Mouse (Mus musculus) limb, embryonic 11.5 days (tissue): ENCODE measurements at regions not wholly inside any gene's neighbourhood (a gene's known extent, or its start where the extent isn't known, plus 50 kb on each side); places are given as distances from the start of the nearest gene placed in this dataset.

Experiments
- ATAC-seq: fragments of 200-750 bp; cut with Nextera tagmentation; 2 replicates; pipeline ENCODE4 v1.8.0; 2017; ENCODE audit warnings: low read depth; ENCODE audit not compliant: insufficient number of reproducible peaks, low FRiP score, low TSS enrichment
- DNase-seq: peaks from one replicate; pipeline ENCODE4 v3.0.0-alpha.2; 2015; ENCODE audit warnings: low spot score
- H3K27ac ChIP-seq: fragments of 300-500 bp; sonication (generic); replicated peaks from 2 replicates; pipeline ENCODE4 v1.5.1; 2014; ENCODE audit warnings: low read depth, mild to moderate bottlenecking, low read length
- H3K27me3 ChIP-seq: fragments of 300-500 bp; sonication (generic); 2 replicates; pipeline ENCODE4 v1.6.1; 2014; ENCODE audit warnings: mild to moderate bottlenecking, low read length, mixed read lengths; ENCODE audit not compliant: control insufficient read depth, insufficient read depth
- H3K36me3 ChIP-seq: fragments of 300-500 bp; sonication (generic); 2 replicates; pipeline ENCODE4 v1.6.1; 2014; ENCODE audit warnings: mild to moderate bottlenecking, low read length, moderate library complexity, mixed read lengths; ENCODE audit not compliant: control insufficient read depth, insufficient read depth
- H3K4me1 ChIP-seq: fragments of 300-500 bp; sonication (generic); 2 replicates; pipeline ENCODE4 v1.6.1; 2014; ENCODE audit warnings: low read length, mixed read lengths; ENCODE audit not compliant: control insufficient read depth, insufficient read depth
- H3K4me2 ChIP-seq: fragments of 300-500 bp; sonication (generic); 2 replicates; pipeline ENCODE4 v1.6.1; 2014; ENCODE audit warnings: low read depth, mild to moderate bottlenecking, moderate library complexity; ENCODE audit not compliant: severe bottlenecking
- H3K4me3 ChIP-seq: fragments of 300-500 bp; sonication (generic); 2 replicates; pipeline ENCODE4 v1.5.1; 2014; ENCODE audit warnings: low read depth, low read length
- H3K9ac ChIP-seq: fragments of 300-500 bp; sonication (generic); 2 replicates; pipeline ENCODE4 v1.6.1; 2014; ENCODE audit warnings: mild to moderate bottlenecking, low read length
- H3K9me3 ChIP-seq: fragments of 300-500 bp; sonication (generic); 2 replicates; pipeline ENCODE4 v1.6.1; 2016; ENCODE audit warnings: low read length; ENCODE audit not compliant: control insufficient read depth
- WGBS: fragments of 180-500 bp; shearing (Covaris S2); extraction: QIAGEN DNeasy Blood & Tissue Kit; methylation state at CpG from one replicate; pipeline ENCODE4 v1.1.7; 2014; 5-methylcytosine and 5-hydroxymethylcytosine counted together

DNA sequence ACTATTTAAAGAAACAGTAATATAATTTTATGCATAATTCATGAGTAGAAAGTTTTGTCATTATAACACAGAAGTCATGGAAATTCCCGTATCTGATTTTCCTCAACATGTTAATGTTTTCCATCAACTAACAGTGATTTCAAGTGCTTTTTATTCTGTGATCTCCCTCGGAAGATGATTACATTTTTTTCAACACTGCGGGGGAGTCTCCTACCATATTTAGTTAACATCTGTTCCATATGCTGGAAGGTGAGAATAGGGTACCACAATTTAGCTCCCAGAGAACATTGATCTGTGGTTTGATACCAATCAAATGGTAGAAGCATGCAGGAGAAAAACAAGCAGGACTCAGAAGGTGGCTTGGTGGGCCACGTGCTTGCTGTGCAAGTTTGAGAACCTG is 321.1 kb upstream of the Pmfbp1 start:
- Histone ChIP-seq H3K4me1 (no peaks in the 10 kb centered on the region), H3K27ac (no peak overlapping the region), H3K27me3 (no peaks in the 10 kb centered on the region), H3K36me3 (no peaks in the 10 kb centered on the region), H3K9me3 (no peaks in the 10 kb centered on the region), H3K4me2 (no peak overlapping the region), H3K4me3 (no peak overlapping the region), H3K9ac (no peak overlapping the region)
- no peak for ATAC-seq
- no peak for DNase-seq
- 88% methylated on average over 4 of the region's 4 CpGs for WGBS

- H3K4me1 ChIP-seq = no peaks in the 10 kb centered on the region
- 0 out of 2 replicates have a peak, but pooled peaks have one; percentile 67 for ATAC-seq
- H3K27me3 ChIP-seq = no peaks in the 10 kb centered on the region
- H3K9ac ChIP-seq = no peak overlapping the region
- H3K27ac ChIP-seq = no peak overlapping the region
- no peak overlapping the region for H3K4me3 ChIP-seq
- H3K4me2 ChIP-seq = no peak overlapping the region
- peak; percentile 87 for DNase-seq
- H3K36me3 ChIP-seq = no peaks in the 10 kb centered on the region
- no peaks in the 10 kb centered on the region for H3K9me3 ChIP-seq
- 30% methylated on average over 10 of the region's 10 CpGs for WGBS
Observed at GRCm38 (mm10) chr8:109185558-109186198, 308.1 kb upstream of the Pmfbp1 start.

DNA sequence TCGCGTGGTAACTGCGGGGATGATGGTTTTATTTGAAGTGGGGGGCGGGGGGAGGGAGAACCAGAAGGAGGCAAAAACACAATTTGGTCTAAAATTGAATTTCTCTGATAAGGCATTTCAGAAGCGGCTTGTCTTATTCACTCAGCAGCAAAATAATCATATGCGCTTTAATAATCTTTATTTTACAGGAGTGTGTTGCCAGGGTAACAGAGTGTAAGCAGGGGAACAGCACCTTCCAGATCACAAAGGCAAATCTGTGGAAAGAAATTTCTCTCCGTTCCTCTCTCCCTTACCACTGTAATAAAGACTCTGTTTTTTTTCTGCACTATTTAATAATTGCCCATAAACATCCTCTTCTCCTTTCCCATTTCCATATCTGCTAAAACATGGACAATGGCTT is 306.2 kb upstream of the Pmfbp1 start:
- DNase-seq = no peak
- no peak overlapping the region for H3K4me3 ChIP-seq
- H3K9me3 ChIP-seq = no peaks in the 10 kb centered on the region
- no peaks in the 10 kb centered on the region for H3K4me1 ChIP-seq
- H3K36me3 ChIP-seq = no peaks in the 10 kb centered on the region
- H3K9ac ChIP-seq = no peak overlapping the region
- H3K27me3 ChIP-seq = no peaks in the 10 kb centered on the region
- no peak overlapping the region for H3K27ac ChIP-seq
- no peak overlapping the region for H3K4me2 ChIP-seq
- 76% methylated on average over 7 of the region's 7 CpGs for WGBS
- no peak for ATAC-seq

DNA sequence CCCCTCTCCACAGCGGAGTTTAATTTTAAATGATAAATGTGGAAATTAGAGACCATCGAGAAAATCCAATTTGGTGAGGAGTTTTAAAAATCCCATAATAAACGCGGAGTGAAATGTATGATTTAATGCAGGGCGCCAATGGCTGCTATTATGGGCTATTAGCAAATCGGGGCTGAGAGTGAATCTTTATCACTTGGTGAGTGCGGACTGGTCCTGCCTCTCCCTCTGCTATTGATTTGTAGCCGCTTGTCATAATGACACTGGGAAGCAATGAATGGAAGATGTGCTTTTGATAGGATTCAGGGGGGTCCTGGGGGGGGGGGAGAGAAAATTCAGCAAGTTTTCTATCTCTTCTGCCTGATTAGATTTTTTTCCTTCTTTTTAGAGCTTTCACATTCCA is 279.6 kb upstream of the Pmfbp1 start:
- no peak overlapping the region for H3K4me2 ChIP-seq
- WGBS = 83% methylated on average over 8 of the region's 8 CpGs

GRCm38 (mm10) chr8:109216318-109216717 is 277.5 kb upstream of the Pmfbp1 start:
- Histone ChIP-seq H3K36me3 (no peaks in the 10 kb centered on the region), H3K9me3 (no peaks in the 10 kb centered on the region), H3K27ac (peak overlapping the region; percentile 52; the same call in 1 of the 2 replicates), H3K4me2 (no peak overlapping the region), H3K9ac (no peak overlapping the region), H3K4me3 (no peak overlapping the region), H3K27me3 (no peaks in the 10 kb centered on the region), H3K4me1 (no peaks in the 10 kb centered on the region)
- no peak for DNase-seq
- WGBS = 65% methylated on average over 5 of the region's 5 CpGs
- ATAC-seq = no peak

More for the DNA sequence above, 279.6 kb upstream of the Pmfbp1 start:
- Histone ChIP-seq H3K4me1 (no peaks in the 10 kb centered on the region), H3K27me3 (no peaks in the 10 kb centered on the region), H3K9ac (no peak overlapping the region), H3K27ac (no peak overlapping the region), H3K9me3 (no peaks in the 10 kb centered on the region), H3K4me3 (no peak overlapping the region), H3K36me3 (no peaks in the 10 kb centered on the region)
- DNase-seq (no peak), ATAC-seq (no peak)

DNA sequence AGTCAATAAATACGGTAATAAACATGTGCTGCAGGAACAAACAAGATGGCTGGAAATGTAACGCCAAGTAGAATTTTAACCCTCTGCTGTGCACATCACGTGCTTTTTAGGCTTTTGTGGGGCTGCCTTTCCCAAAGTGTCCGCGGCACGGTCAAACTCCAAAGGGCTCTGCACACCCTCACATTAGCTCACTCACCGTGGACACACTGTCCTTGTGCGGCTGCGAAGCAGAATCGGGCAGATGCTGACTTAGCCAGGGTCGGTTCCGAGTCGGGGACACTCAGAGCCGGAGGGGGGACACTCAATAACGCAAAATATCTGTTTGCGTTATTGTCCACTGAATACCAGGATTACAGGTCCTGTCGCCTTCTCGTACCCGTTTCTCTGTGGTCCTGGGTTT is 276.5 kb upstream of the Pmfbp1 start:
- no peaks in the 10 kb centered on the region for H3K36me3 ChIP-seq

DNA sequence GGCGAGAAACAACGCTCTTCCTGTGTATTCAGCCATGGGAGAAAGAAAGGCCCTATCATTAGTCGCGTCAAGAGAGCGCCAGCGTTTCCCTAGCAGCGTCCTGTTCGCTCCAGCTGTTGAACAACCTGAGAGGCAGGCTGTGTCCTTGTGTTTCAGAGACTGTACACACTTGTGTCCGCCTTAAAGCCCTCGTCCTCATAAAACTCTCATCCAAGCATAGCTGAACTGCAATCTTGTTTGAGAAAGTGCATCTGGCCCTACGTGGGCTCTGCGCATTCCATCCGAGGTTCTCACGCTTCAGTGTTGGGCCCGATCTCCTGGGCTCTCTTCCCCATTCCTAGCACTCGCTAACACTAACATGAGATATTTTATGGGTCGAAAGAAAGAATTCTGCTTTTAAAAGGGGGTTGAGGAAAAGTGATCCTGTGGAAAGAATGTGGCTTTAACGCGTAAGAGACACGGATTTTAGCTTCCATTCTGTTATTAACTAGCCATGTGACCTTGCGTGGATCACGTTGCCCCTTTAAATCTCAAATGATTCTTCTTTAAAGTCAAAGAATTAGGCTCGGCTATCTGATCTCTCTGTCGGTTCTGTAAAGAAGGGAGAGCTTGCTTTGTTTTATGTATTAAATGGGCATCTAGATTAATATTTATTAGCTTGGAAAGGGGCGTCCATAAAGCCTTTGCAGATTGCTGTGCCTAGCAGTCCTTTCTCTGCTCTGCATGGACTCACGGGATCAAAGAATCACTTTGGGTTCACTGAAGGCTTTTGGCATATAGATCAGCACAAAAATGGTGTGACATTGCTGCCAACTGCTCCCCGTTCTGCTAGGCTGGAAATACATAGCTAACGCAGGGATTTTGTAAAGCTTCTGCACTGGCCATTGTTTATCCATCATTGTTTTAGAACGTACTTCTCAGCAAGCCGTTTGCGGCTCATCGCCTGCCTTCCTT is 261.3 kb upstream of the Pmfbp1 start:
- ATAC-seq (no peak), DNase-seq (no peak)
- Histone ChIP-seq H3K4me2 (no peak overlapping the region), H3K27ac (no peak overlapping the region), H3K9me3 (no peaks in the 10 kb centered on the region), H3K9ac (no peak overlapping the region), H3K27me3 (no peaks in the 10 kb centered on the region), H3K36me3 (no peaks in the 10 kb centered on the region), H3K4me1 (0 out of 2 replicates have a peak, but pooled peaks cover 3% of the 10 kb centered on the region), H3K4me3 (no peak overlapping the region)
- WGBS = 79% methylated on average over 32 of the region's 32 CpGs

More for the DNA sequence above, 276.5 kb upstream of the Pmfbp1 start:
- no peaks in the 10 kb centered on the region for H3K4me1 ChIP-seq
- no peak overlapping the region for H3K4me3 ChIP-seq
- H3K4me2 ChIP-seq = no peak overlapping the region
- 95% methylated on average over 19 of the region's 19 CpGs for WGBS
- no peaks in the 10 kb centered on the region for H3K27me3 ChIP-seq
- DNase-seq = no peak
- no peak overlapping the region for H3K9ac ChIP-seq
- ATAC-seq = no peak
- H3K27ac ChIP-seq = no peak overlapping the region
- no peaks in the 10 kb centered on the region for H3K9me3 ChIP-seq

DNA sequence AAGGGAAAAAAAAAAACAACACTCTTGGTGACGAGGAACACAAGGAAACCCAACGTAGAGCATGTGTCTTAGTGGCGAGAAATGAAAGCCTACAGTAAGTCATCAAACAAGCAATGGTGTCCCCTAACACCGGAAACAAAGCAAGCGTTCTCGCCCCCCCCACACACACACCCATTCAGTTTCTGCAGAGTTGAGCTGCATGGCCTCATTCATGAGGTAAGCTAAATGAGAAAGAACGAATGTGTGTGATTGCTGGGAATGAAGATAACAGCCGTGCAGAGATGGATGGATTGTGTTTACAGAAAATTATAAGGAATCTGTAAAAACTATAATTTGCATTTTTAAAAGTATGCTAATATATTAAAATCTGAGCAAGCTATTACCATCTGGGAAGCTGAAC is 248.3 kb upstream of the Pmfbp1 start:
- Histone ChIP-seq H3K4me3 (no peak overlapping the region), H3K36me3 (no peaks in the 10 kb centered on the region), H3K27me3 (no peaks in the 10 kb centered on the region), H3K9me3 (no peaks in the 10 kb centered on the region), H3K4me2 (no peak overlapping the region), H3K9ac (no peak overlapping the region), H3K4me1 (no peaks in the 10 kb centered on the region), H3K27ac (no peak overlapping the region)
- 71% methylated on average over 8 of the region's 8 CpGs for WGBS
- no peak for DNase-seq
- no peak for ATAC-seq
